ENCODE assay signal across 23 mouse cellular contexts in genomic region chr4:88156961-88157360, GRCm38 (mm10).
DNase-seq lines count a peak whose midpoint lies in the region; ATAC-seq and TF ChIP-seq lines count a peak whose summit lies in the region.
"Had no signal": no experiment of that assay in that cellular context is flagged by ENCODE, and none has a peak within 500 bp of the region (broad histone marks: within the 10 kb centered on the region; RNA-seq: fewer than 3 reads in every experiment).

No protein-coding gene starts in this region.

- no peak for ATAC-seq in forebrain, postnatal 0 days
- peak; percentile 45; the same call in 1 of the 2 replicates for ATAC-seq in neural tube, embryonic 12.5 days (ENCODE audit: low FRiP score, low read depth)
- ATAC-seq: CD4-positive, CD25-positive, alpha-beta regulatory T cell, adult 4 months; intestine, postnatal 0 days; liver, postnatal 0 days had no signal

- DNase-seq in cerebellum, adult 9-11 months, result peak; percentile 15
- DNase-seq in cerebellum, postnatal 4 days (ENCODE audit: low spot score in 2 of 2), result no peak
- no peak for DNase-seq in forebrain, postnatal 0 days
- no peak for DNase-seq in forebrain, embryonic 10.5 days (ENCODE audit: extremely low spot score, low spot score)
- no peak for DNase-seq in neural tube, embryonic 10.5 days (ENCODE audit: extremely low spot score, low spot score)
- no peak for DNase-seq in spleen, postnatal 36 days (ENCODE audit: low spot score in 2 of 2)
- no peak for DNase-seq in spleen, adult 12 weeks (ENCODE audit: low spot score)
- DNase-seq: adrenal gland, postnatal 14 days; gastrocnemius, postnatal 25 days; heart, adult 18-20 months; heart, postnatal 10 days; kidney, postnatal 25 days; liver, postnatal 0 days; lung, postnatal 10 days; thymus, postnatal 25 days had no signal

- no peaks in the 10 kb centered on the region for H3K27me3 ChIP-seq in forebrain, postnatal 0 days (ENCODE audit: insufficient read depth, low read length)
- H3K27me3 ChIP-seq in forebrain, embryonic 10.5 days (ENCODE audit: poor library complexity, severe bottlenecking), result no peaks in the 10 kb centered on the region
- H3K27me3 ChIP-seq in neural tube, embryonic 12.5 days (replicated peaks), result no peaks in the 10 kb centered on the region
- H3K27me3 ChIP-seq: heart, embryonic 12.5 days; limb, embryonic 12.5 days; stomach, embryonic 15.5 days had no signal

- H3K9me3 ChIP-seq in forebrain, postnatal 0 days (ENCODE audit: low read length), result no peaks in the 10 kb centered on the region
- no peaks in the 10 kb centered on the region for H3K9me3 ChIP-seq in forebrain, embryonic 10.5 days
- H3K9me3 ChIP-seq in neural tube, embryonic 12.5 days, result no peaks in the 10 kb centered on the region
- H3K9me3 ChIP-seq: heart, embryonic 12.5 days; limb, embryonic 12.5 days; stomach, embryonic 15.5 days had no signal

- H3K4me1 ChIP-seq in forebrain, postnatal 0 days (ENCODE audit: insufficient read depth), result peaks cover 21% of the 10 kb centered on the region
- H3K4me1 ChIP-seq in forebrain, embryonic 10.5 days, result no peaks in the 10 kb centered on the region
- H3K4me1 ChIP-seq in neural tube, embryonic 12.5 days, result peaks cover 6% of the 10 kb centered on the region; the same call in 1 of the 2 replicates
- H3K4me1 ChIP-seq: stomach, embryonic 15.5 days had no signal

- H3K4me2 ChIP-seq in forebrain, postnatal 0 days (ENCODE audit: low read depth), result no peak overlapping the region
- H3K4me2 ChIP-seq in neural tube, embryonic 12.5 days (replicated peaks), result no peak overlapping the region
- H3K4me2 ChIP-seq: heart, embryonic 12.5 days; limb, embryonic 12.5 days; liver, embryonic 11.5 days; midbrain, embryonic 11.5 days; stomach, embryonic 15.5 days had no signal

- no peak overlapping the region for H3K9ac ChIP-seq in forebrain, postnatal 0 days
- H3K9ac ChIP-seq in neural tube, embryonic 12.5 days, result no peak overlapping the region
- H3K9ac ChIP-seq: heart, embryonic 12.5 days; limb, embryonic 12.5 days; liver, postnatal 0 days; stomach, embryonic 15.5 days had no signal

- no peaks in the 10 kb centered on the region for H3K36me3 ChIP-seq in forebrain, postnatal 0 days (ENCODE audit: insufficient read depth)
- no peaks in the 10 kb centered on the region for H3K36me3 ChIP-seq in forebrain, embryonic 10.5 days (replicated peaks)
- H3K36me3 ChIP-seq in neural tube, embryonic 12.5 days, result no peaks in the 10 kb centered on the region
- H3K36me3 ChIP-seq: heart, embryonic 12.5 days; limb, embryonic 12.5 days; stomach, embryonic 15.5 days had no signal

- H3K4me3 ChIP-seq in forebrain, postnatal 0 days (ENCODE audit: low read depth, low read length), result no peak overlapping the region
- no peak overlapping the region for H3K4me3 ChIP-seq in forebrain, embryonic 10.5 days
- H3K4me3 ChIP-seq in neural tube, embryonic 12.5 days, result no peak overlapping the region
- H3K4me3 ChIP-seq: heart, embryonic 12.5 days; limb, embryonic 12.5 days; stomach, embryonic 15.5 days had no signal

- 82% methylated on average over 5 of the region's 5 CpGs for WGBS in forebrain, postnatal 0 days
- 90% methylated on average over 5 of the region's 5 CpGs for WGBS in forebrain, embryonic 10.5 days
- 81% methylated on average over 5 of the region's 5 CpGs for WGBS in neural tube, embryonic 12.5 days

- no peak for TF ChIP-seq CTCF in forebrain, postnatal 0 days (IDR thresholded peaks at IDR 0.05; ENCODE audit: low read depth)

- H3K27ac ChIP-seq in forebrain, postnatal 0 days (ENCODE audit: low read depth, low read length), result peak overlapping the region; percentile 72; the same call in 1 of the 2 replicates
- no peak overlapping the region for H3K27ac ChIP-seq in forebrain, embryonic 10.5 days
- no peak overlapping the region for H3K27ac ChIP-seq in neural tube, embryonic 12.5 days
- H3K27ac ChIP-seq: limb, embryonic 12.5 days; stomach, embryonic 15.5 days had no signal
